Mouse (Mus musculus): Measurements from ENCODE around the gene Car11. TPM values are rescaled to one million over a fixed set of nuclear protein-coding genes. Genes with fewer than 3 reads are reported as not detected.

Gene Car11
- total and polyA plus RNA-seq, 3 experiments, result 0.77 to 1.5 TPM; not detected in 1

GRCm38 (mm10) chr7:45725713-45726112 lies 26.1 kb downstream of the Car11 start, which contains the start of gene Spaca4:
Gene Spaca4 (minus strand): TSS chr7:45725813.
- Histone ChIP-seq H3K27ac (ENCODE audit: control insufficient read depth, low read depth, low read length) (no peak within 1 kb of the TSS), H3K79me2 (ENCODE audit: control insufficient read depth, insufficient read depth, low read length, poor library complexity) (no peaks in the 10 kb centered on the region), H3K36me3 (ENCODE audit: control insufficient read depth in 1 of 2, insufficient read depth in 2 of 2, low read length in 2 of 2) (no peaks in the 10 kb centered on the region), H3K9me3 (replicated peaks; ENCODE audit: insufficient read depth, low read length) (no peaks in the 10 kb centered on the region), H3K4me1 (ENCODE audit: control insufficient read depth in 1 of 2, insufficient read depth in 2 of 2, low read length in 2 of 2) (no peaks in the 10 kb centered on the region), H3K27me3 (ENCODE audit: control insufficient read depth in 1 of 2, insufficient read depth in 2 of 2, low read length in 2 of 2) (no peaks in the 10 kb centered on the region), H3K9ac (ENCODE audit: control insufficient read depth, low read depth, low read length, poor library complexity, severe bottlenecking) (no peak within 1 kb of the TSS), H3K4me3 (ENCODE audit: control insufficient read depth in 1 of 2, insufficient read depth in 1 of 2, low read depth in 2 of 2, low read length in 2 of 2) (no peak within 1 kb of the TSS)
- no peak for DNase-seq (ENCODE audit: low read depth, low spot score)
- no peak for TF ChIP-seq POLR2AphosphoS5 (IDR thresholded peaks at IDR 0.05; ENCODE audit: borderline replicate concordance, low read depth, low read length)
- TF ChIP-seq MAFK (IDR thresholded peaks at IDR 0.05; ENCODE audit: borderline replicate concordance, low read depth, low read length), result no peak
- TF ChIP-seq RCOR1 (IDR thresholded peaks at IDR 0.05; ENCODE audit: low read depth, low read length), result no peak
- no peak for TF ChIP-seq MXI1 (IDR thresholded peaks at IDR 0.05; ENCODE audit: low read depth, low read length)
- no peak for TF ChIP-seq MAZ (IDR thresholded peaks at IDR 0.05; ENCODE audit: low read depth, low read length)
- TF ChIP-seq ZC3H11A (IDR thresholded peaks at IDR 0.05; ENCODE audit: low read depth, low read length), result no peak
- no peak for TF ChIP-seq RAD21 (IDR thresholded peaks at IDR 0.05; ENCODE audit: low read depth, low read length)
- no peak for TF ChIP-seq NELFE (IDR thresholded peaks at IDR 0.05; ENCODE audit: low read depth, low read length)
- TF ChIP-seq USF2 (IDR thresholded peaks at IDR 0.05; ENCODE audit: borderline replicate concordance in 1 of 2, insufficient read depth in 1 of 2, low read depth in 1 of 2, low read length in 2 of 2), result no peak
- no peak for TF ChIP-seq TAL1 (IDR thresholded peaks at IDR 0.05; ENCODE audit: low read length)
- no peak for TF ChIP-seq USF1 (IDR thresholded peaks at IDR 0.05; ENCODE audit: low read depth, low read length)

- no peak for TF ChIP-seq TBP (IDR thresholded peaks at IDR 0.05; ENCODE audit: low read depth, low read length)
- no peak for TF ChIP-seq POLR2A (IDR thresholded peaks at IDR 0.05; ENCODE audit: control insufficient read depth in 1 of 2, insufficient read depth in 1 of 2, low read depth in 1 of 2, low read length in 2 of 2, poor library complexity in 1 of 2)
- TF ChIP-seq TAL1 (IDR thresholded peaks at IDR 0.05; ENCODE audit: low read length), result no peak
- no peak for TF ChIP-seq MAX (IDR thresholded peaks at IDR 0.05; ENCODE audit: low read length)
- no peak for TF ChIP-seq MAFK (IDR thresholded peaks at IDR 0.05; ENCODE audit: borderline replicate concordance, low read depth, low read length)
- no peak for TF ChIP-seq MAZ (IDR thresholded peaks at IDR 0.05; ENCODE audit: low read depth, low read length)
- TF ChIP-seq SMC3 (IDR thresholded peaks at IDR 0.05; ENCODE audit: low read depth, low read length), result no peak
- no peak for TF ChIP-seq TCF12 (IDR thresholded peaks at IDR 0.05; ENCODE audit: low read depth, low read length)
- TF ChIP-seq USF1 (IDR thresholded peaks at IDR 0.05; ENCODE audit: low read depth, low read length), result no peak
- TF ChIP-seq CHD1 (IDR thresholded peaks at IDR 0.05; ENCODE audit: low read depth, low read length), result no peak
- no peak for TF ChIP-seq NRF1 (IDR thresholded peaks at IDR 0.05; ENCODE audit: insufficient read depth, low read depth, low read length, poor library complexity, severe bottlenecking)
- no peak for TF ChIP-seq MEF2A (IDR thresholded peaks at IDR 0.05; ENCODE audit: extremely low read depth, insufficient replicate concordance, low read depth, low read length, poor library complexity, severe bottlenecking)
- TF ChIP-seq ZMIZ1 (IDR thresholded peaks at IDR 0.05; ENCODE audit: low read depth, low read length), result no peak
- TF ChIP-seq SIN3A (IDR thresholded peaks at IDR 0.05; ENCODE audit: low read length), result no peak
- TF ChIP-seq RCOR1 (IDR thresholded peaks at IDR 0.05; ENCODE audit: low read depth, low read length), result no peak
- TF ChIP-seq ETS1 (IDR thresholded peaks at IDR 0.05; ENCODE audit: low read depth, low read length), result no peak
- no peak for TF ChIP-seq EP300 (IDR thresholded peaks at IDR 0.05; ENCODE audit: low read depth in 1 of 2, low read length in 2 of 2)
- TF ChIP-seq HCFC1 (IDR thresholded peaks at IDR 0.05; ENCODE audit: low read depth, low read length), result no peak
- TF ChIP-seq RAD21 (IDR thresholded peaks at IDR 0.05; ENCODE audit: low read depth, low read length), result no peak
- no peak overlapping the region for H3K9ac ChIP-seq (ENCODE audit: control insufficient read depth, low read depth, low read length, poor library complexity, severe bottlenecking)
- H3K4me1 ChIP-seq (ENCODE audit: control insufficient read depth in 1 of 2, insufficient read depth in 2 of 2, low read length in 2 of 2), result no peaks in the 10 kb centered on the region
- H3K36me3 ChIP-seq (ENCODE audit: control insufficient read depth in 1 of 2, insufficient read depth in 2 of 2, low read length in 2 of 2), result no peaks in the 10 kb centered on the region
- H3K27ac ChIP-seq (ENCODE audit: control insufficient read depth, low read depth, low read length), result no peak overlapping the region
- no peak overlapping the region for H3K4me3 ChIP-seq (ENCODE audit: control insufficient read depth in 1 of 2, insufficient read depth in 1 of 2, low read depth in 2 of 2, low read length in 2 of 2)
- H3K27me3 ChIP-seq (ENCODE audit: control insufficient read depth in 1 of 2, insufficient read depth in 2 of 2, low read length in 2 of 2), result no peaks in the 10 kb centered on the region
- no peaks in the 10 kb centered on the region for H3K9me3 ChIP-seq (replicated peaks; ENCODE audit: insufficient read depth, low read length)
- no peaks in the 10 kb centered on the region for H3K79me2 ChIP-seq (ENCODE audit: control insufficient read depth, insufficient read depth, low read length, poor library complexity)
- DNase-seq (ENCODE audit: low read depth, low spot score), result no peak
Observed at GRCm38 (mm10) chr7:45726419-45726818, 26.8 kb downstream of the Car11 start.

All from MEL (cell line).